Mouse (Mus musculus): ENCODE data around the gene Ppm1h. TPM values are rescaled to one million over a fixed set of nuclear protein-coding genes. Genes with fewer than 3 reads are reported as not detected.
A peak's percentile ranks its signal among the peaks of the same experiment; 100 is the strongest.
"Not testable (repeated sequence)": the region's sequence is repeated elsewhere in the genome, so short reads cannot be mapped to it uniquely, and the experiment has no call there.

Gene Ppm1h
- total RNA-seq, 2 experiments from 2014 or later, result 1.9 to 3.3 TPM

DNA sequence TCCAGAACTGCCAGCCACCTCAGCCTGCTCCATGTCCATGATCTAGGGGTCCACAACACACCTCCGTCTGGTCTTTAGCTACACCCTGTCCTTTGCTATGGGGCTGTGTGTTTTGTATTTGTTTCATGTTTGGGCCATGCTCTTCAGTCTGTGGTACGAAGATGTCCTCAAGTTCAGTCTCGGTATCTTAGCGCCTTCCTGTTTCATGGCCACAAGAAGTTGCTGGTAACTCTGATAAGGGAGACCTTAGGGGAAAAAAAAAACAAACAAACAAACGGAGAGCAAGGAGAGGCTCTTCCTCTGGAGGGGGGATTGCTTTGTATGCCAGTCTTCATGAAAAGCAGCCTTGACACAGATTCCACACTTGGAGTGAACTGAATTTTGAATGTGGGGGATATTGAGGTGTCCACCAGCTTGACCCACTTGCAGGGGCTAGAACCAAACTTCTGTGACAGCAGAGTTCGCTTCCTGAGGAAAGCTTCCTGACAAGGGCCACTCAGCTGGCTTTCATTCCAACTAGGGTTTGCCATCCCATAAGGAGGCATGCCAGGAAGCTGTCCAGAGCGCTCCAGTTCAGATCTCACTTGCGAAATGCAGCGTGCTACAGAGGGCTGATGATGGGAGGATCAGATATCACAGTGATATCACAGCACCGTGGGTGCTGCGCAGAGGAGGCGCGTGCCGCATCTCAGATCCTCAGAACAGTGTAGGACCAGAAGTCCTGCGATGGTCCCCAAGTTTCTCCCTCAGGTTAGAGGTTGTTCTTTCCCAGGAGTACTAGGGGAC lies 254.7 kb downstream of the Ppm1h start:
- intact Hi-C loops (cut with DNase I; ENCODE audit: low total_unique reads), result no loop called here

DNA sequence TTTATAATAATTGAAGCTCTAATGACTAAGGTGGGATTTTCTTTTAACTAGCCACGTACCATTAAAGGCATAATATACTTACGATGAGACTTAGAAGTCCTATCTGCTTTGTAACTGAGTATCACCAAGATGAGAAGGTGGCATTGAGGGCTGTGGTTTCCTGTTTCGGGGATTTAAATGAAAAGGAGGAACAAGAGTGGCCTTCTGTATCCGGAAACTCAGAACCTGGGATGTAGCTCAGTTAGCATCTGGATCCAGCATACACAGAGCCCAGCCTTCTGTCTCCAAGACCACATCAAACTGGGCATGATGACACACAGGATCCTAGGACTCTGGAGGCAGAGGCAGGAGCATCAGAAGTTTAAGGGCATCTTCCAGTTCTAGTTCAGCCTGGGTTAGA lies 256.8 kb downstream of the Ppm1h start:
- intact Hi-C loops (cut with DNase I; ENCODE audit: low total_unique reads), result not testable (repeated sequence)

More for the DNA sequence above, 254.7 kb downstream of the Ppm1h start:
- no peak for DNase-seq

DNA sequence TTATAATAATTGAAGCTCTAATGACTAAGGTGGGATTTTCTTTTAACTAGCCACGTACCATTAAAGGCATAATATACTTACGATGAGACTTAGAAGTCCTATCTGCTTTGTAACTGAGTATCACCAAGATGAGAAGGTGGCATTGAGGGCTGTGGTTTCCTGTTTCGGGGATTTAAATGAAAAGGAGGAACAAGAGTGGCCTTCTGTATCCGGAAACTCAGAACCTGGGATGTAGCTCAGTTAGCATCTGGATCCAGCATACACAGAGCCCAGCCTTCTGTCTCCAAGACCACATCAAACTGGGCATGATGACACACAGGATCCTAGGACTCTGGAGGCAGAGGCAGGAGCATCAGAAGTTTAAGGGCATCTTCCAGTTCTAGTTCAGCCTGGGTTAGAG lies 258.8 kb downstream of the Ppm1h start:
- DNase-seq; intact Hi-C loops (cut with DNase I; ENCODE audit: low total_unique reads): not testable (repeated sequence)

More for the DNA sequence above, 256.8 kb downstream of the Ppm1h start:
- not testable (repeated sequence) for DNase-seq

- intact Hi-C loops (cut with DNase I; ENCODE audit: low total_unique reads), result no loop called here
- DNase-seq, result no peak
These were observed 261.0 kb downstream of the Ppm1h start for GRCm38 (mm10) chr10:122939546-122939945.

GRCm38 (mm10) chr10:122942771-122943170 lies 264.2 kb downstream of the Ppm1h start:
- DNase-seq, result no peak
- intact Hi-C loops (cut with DNase I; ENCODE audit: low total_unique reads), result no loop called here

GRCm38 (mm10) chr10:122943824-122944223 lies 265.3 kb downstream of the Ppm1h start:
- intact Hi-C loops (cut with DNase I; ENCODE audit: low total_unique reads), result no loop called here
- DNase-seq, result peak; percentile 13

DNA sequence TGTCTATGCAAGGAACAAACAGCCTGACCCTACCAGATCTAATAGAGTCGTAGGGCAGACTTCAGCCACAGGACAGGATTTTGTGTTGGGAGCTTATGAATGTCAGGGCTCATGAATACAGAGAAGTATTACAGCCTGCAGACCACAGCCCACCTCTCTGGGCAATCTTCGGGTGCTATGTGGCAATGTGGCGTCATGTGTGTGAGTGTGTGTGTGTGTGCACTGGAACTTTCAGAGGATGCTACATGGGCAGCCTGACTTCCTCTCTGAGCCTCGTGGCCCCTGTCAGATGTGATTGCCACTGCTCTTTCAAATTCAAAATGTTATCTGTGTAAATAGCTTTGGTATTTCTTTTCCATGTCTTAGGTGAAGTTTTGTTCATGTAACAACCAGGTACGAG lies 266.3 kb downstream of the Ppm1h start:
- DNase-seq, result no peak
- intact Hi-C loops (cut with DNase I; ENCODE audit: low total_unique reads), result no loop called here

DNA sequence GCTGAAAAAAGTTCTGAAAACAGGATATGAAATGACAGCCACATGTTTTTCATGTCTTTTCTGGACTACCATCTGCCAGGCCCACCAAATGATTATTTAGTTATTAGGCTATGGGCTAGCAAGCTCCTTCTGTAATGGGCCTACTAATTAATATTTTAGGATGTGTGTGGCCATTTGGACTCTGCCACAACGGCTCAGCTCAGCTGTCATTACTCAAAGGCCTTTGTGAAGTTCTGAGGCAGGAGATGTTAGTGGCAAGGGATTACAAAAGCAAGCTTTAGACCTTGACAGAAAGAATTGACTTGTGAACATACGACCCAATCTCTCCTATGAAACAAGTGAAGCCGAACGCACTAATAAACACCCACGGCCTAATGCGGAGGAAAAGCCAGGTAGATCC lies 272.4 kb downstream of the Ppm1h start:
- no peak for DNase-seq
- intact Hi-C loops (cut with DNase I; ENCODE audit: low total_unique reads), result no loop called here

GRCm38 (mm10) chr10:122953576-122953975 lies 275.0 kb downstream of the Ppm1h start:
- intact Hi-C loops (cut with DNase I; ENCODE audit: low total_unique reads), result no loop called here
- no peak for DNase-seq

DNA sequence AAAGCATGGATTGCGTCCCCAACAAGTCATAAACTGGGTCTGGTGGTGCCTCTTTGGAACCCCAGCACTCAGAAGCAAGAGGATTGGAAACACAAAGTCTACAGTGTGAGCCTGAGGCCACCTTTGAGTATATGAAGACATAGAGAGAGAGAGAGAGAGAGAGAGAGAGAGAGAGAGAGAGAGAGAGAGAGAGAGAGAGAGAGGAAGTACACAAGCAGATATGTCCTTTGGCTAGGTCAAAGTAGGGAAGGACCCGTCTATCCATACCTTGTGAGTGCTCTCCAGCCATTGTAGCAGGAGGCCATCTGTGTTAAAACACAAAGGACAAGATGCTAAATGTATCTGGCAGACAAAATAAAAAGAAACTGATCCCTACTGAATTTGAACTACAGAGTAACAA lies 279.4 kb downstream of the Ppm1h start:
- no peak for DNase-seq
- intact Hi-C loops (cut with DNase I; ENCODE audit: low total_unique reads), result no loop called here

DNA sequence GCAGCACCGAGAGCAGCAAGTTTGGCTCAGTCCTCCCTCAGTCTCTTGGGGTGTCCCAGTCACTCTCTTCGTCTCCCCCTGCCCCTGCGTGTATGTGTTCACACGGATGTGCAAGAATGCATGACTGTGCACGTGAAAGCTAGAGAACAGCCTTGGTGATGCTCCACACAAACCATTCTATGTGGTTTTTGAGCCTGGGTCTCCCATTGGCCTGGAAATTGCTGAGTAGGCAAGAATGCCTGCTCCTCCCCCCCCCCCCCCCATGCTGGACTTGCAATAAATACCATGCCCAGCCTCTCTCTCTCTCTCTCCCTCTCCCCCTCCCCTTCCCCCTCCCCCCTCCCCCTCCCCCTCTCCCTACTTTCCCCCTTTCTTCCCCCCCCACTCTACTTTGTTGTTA lies 280.1 kb downstream of the Ppm1h start:
- intact Hi-C loops (cut with DNase I; ENCODE audit: low total_unique reads), result no loop called here
- no peak for DNase-seq

DNA sequence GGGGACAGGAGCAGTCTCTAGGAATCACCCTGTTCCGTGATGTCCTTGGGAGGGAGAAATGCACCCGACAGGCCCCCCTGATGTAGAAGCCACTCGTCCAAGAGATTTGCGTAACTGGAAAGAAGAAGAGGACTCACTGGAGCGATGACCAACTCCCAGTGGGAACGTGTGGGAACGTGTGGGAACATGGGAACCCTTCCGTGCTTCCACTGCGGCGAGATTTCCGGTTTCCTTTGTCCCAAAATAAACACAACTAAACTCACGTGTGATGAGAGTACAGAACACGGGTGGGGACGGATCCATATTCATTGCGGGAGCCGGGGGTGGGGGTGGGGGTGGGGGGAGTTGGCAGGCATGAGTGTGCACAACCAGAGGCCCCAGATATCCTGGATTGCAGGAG lies 281.7 kb downstream of the Ppm1h start:
- no peak for DNase-seq
- intact Hi-C loops (cut with DNase I; ENCODE audit: low total_unique reads), result no loop called here

- no peak for DNase-seq
- intact Hi-C loops (cut with DNase I; ENCODE audit: low total_unique reads), result no loop called here
These were observed 282.2 kb downstream of the Ppm1h start for GRCm38 (mm10) chr10:122960738-122961137.

GRCm38 (mm10) chr10:122961494-122961893 lies 282.9 kb downstream of the Ppm1h start:
- intact Hi-C loops (cut with DNase I; ENCODE audit: low total_unique reads), result no loop called here
- no peak for DNase-seq

GRCm38 (mm10) chr10:122962651-122963050 lies 284.1 kb downstream of the Ppm1h start:
- intact Hi-C loops (cut with DNase I; ENCODE audit: low total_unique reads), result no loop called here
- DNase-seq, result no peak

DNA sequence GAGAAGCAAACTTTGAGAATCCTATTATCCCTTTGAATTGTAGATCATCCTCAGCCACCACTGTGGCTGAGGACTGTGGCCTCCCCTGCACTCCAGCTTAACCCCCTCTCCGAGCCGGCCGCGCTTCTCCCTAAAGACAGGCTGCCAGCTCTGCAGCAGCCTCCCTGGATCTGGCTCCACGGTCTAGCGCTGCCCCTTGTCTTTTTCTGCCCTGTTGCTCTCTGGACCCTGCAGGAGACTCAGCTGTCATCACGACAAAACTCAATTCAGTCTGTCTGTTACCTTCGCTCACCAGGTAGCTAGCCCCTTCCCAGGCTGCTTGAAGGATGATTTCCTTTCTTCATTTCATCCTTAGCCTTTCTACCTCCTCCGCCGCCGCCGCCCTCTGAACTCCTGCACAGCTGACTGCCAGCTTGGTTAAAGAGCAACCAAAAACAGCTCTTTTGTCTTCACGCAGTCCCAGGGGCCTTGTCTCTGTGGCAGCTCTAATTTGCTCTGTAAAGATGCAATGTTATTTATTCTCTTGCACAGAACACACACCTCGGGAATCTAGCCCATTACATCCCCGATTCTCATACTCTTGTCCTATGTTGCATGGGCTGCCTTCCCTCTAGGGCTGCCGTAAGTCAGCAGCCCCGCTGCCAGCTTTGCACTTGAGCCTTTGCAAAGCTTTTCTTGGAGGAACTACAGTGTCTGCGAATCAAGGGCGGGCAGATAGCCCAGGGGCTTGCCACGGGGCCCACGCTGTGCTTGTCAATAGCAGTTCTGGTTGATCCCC lies 285.1 kb downstream of the Ppm1h start:
- DNase-seq, result peak; percentile 14
- intact Hi-C loops (cut with DNase I; ENCODE audit: low total_unique reads), result no loop called here

DNA sequence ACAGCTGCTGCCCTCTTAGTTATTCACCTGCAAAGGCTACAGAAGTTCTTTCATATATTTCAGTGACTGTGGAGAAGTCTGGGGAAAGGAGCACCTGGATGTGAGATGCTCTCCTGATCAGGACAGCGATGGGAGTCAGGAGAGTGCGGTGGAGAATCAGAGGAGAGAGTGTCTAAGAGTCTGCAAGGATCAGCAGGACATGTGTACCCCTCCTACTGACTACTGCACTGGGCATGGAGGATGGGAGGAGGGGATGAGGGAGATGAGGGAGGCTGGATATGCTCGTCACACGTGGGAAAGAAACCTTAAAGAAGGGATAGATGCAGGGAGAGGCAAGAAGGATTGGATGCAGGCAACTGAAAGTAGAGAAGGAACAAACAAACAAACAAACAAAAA lies 285.7 kb downstream of the Ppm1h start:
- no peak for DNase-seq
- intact Hi-C loops (cut with DNase I; ENCODE audit: low total_unique reads), result no loop called here

DNA sequence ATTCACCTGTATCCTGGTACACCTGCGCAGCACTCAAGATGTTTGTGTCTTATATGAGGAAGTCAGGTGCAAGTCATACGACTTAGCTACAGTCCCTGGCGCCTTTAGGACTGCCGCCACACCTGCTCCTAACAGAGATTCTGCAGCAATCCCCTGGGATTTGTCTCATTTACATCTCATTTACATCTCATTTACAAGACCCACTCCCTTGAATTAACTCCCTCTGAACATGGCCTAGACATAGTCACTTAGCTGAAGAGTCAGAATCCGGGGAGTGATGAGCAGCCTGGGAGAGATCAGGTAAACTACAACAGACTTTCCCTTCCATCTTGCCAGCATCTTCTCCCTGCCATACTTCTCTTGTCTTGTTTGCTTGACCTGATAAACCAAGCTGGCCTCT lies 287.1 kb downstream of the Ppm1h start:
- intact Hi-C loops (cut with DNase I; ENCODE audit: low total_unique reads); DNase-seq: not testable (repeated sequence)

DNA sequence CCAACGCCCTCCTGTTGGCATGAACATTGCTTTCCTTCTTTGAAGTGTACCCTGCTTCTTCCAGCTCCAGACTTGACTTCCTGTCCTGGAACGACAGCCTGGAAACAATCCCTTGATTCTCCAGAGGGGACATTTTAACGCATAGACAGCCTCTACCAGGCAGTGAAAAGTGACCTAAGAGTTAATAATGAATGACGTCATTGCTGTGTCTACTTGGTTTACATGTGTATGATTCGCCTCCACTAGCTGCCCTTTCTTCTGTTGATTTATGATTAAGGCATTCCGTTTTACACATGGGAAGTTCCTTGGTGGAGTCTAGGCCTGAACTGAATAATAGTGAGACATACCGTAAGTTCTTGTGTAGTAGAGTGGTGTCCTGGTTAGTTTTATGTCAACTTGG lies 287.9 kb downstream of the Ppm1h start:
- intact Hi-C loops (cut with DNase I; ENCODE audit: low total_unique reads), result no loop called here
- DNase-seq, result no peak

- no peak for DNase-seq
- intact Hi-C loops (cut with DNase I; ENCODE audit: low total_unique reads), result no loop called here
These were observed 291.6 kb downstream of the Ppm1h start for GRCm38 (mm10) chr10:122970188-122970587.

DNA sequence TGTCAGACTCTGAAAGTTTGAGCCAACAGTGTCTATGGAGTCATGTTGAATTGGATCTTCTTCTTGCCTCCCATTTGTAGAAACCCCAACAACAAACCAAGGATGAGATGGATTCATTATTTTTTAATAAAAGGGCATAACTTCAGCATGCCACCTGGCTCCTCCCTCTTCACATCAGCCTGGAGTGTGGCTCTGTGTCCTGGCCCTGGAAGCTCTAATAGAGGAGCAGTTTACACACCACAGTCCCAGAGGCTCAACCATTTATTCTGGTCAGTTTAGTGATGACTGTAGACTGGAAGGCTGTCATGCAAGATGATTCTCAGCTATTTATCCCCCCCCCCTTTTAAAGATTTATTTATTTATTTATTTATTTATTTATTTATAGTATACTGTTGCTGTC lies 294.7 kb downstream of the Ppm1h start:
- intact Hi-C loops (cut with DNase I; ENCODE audit: low total_unique reads), result no loop called here
- no peak for DNase-seq

All from gastrocnemius, postnatal 14 days (tissue).